Mouse (Mus musculus): Measurements from ENCODE around the gene Dync1li2.

- TF ChIP-seq CTCF (IDR thresholded peaks at IDR 0.05; ENCODE audit: low read depth) (no peak), EP300 (IDR thresholded peaks at IDR 0.05; ENCODE audit: low read depth) (no peak)
Measured at GRCm38 (mm10) chr8:104436591-104436990, 6.3 kb downstream of the Dync1li2 start.
